Mouse (Mus musculus): ENCODE measurements around the gene Reep1. TPM values are rescaled to one million over a fixed set of nuclear protein-coding genes. Genes with fewer than 3 reads are reported as not detected.
A peak's percentile ranks its signal among the peaks of the same experiment; 100 is the strongest.

Gene Reep1
- polyA plus RNA-seq, 1 experiment from 2014 or later: 25.1 TPM

DNA sequence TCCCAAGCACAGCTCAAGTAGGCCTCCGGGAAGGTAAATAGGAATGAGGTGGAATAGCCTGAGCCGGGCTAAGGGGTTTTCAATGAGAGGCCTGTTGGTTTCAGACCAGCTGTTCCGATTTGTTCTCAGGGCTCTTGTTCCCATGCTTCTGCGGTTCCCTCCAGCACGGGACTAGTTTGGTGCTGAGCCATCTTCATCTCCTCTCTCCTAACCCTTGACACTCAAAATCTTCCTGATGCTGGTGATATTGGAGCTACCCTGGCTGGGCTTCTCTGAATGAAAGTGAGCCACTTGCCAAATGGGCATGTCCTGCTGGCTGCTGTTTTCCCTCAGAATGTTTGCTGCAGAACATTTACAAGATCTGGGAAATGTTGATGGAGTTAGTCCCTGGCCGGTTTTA is 84.4 kb downstream of the Reep1 start:
- Histone ChIP-seq H3K27ac (replicated peaks; ENCODE audit: low read depth, low read length) (no peak overlapping the region), H3K36me3 (replicated peaks; ENCODE audit: control insufficient read depth, insufficient read depth, low read depth, low read length) (no peaks in the 10 kb centered on the region), H3K4me2 (ENCODE audit: low read depth, low read length) (no peak overlapping the region), H3K9ac (replicated peaks; ENCODE audit: low read length) (no peak overlapping the region), H3K27me3 (ENCODE audit: control insufficient read depth, insufficient read depth, low read length) (no peaks in the 10 kb centered on the region), H3K9me3 (replicated peaks; ENCODE audit: control insufficient read depth, low read length) (no peaks in the 10 kb centered on the region), H3K4me1 (ENCODE audit: control insufficient read depth, insufficient read depth, low read length) (no peaks in the 10 kb centered on the region), H3K4me3 (ENCODE audit: low read depth, low read length) (no peak overlapping the region)
- ATAC-seq (replicated peaks; ENCODE audit: insufficient number of reproducible peaks, low FRiP score, low TSS enrichment, low read depth): no peak
- no peak for DNase-seq (ENCODE audit: low spot score)
- WGBS: 84% methylated on average over 6 of the region's 6 CpGs

DNA sequence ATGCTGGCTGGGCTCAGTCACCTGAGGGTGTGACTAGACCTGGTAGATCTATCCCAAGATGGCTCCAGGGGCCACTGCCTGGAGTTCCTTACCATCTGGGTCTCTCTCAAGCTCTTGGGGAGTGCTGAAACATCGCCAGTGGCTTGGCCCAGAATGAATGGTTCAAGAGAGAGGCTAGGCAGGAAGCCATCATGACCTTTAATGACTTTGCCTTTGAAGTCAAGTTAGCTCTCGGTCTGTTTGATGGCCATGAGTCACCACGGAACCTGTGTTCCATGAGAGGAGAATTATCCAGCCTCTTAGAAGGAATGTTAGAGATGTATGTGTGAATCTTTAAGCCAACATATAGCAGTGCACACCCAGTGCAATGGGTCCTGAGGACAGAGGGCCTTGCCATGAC is 92.0 kb downstream of the Reep1 start:
- ATAC-seq (replicated peaks; ENCODE audit: insufficient number of reproducible peaks, low FRiP score, low TSS enrichment, low read depth) (no peak), DNase-seq (ENCODE audit: low spot score) (no peak)
- Histone ChIP-seq H3K4me3 (ENCODE audit: low read depth, low read length) (no peak overlapping the region), H3K9me3 (replicated peaks; ENCODE audit: control insufficient read depth, low read length) (no peaks in the 10 kb centered on the region), H3K4me1 (ENCODE audit: control insufficient read depth, insufficient read depth, low read length) (no peaks in the 10 kb centered on the region), H3K4me2 (ENCODE audit: low read depth, low read length) (no peak overlapping the region), H3K27me3 (ENCODE audit: control insufficient read depth, insufficient read depth, low read length) (no peaks in the 10 kb centered on the region), H3K9ac (replicated peaks; ENCODE audit: low read length) (no peak overlapping the region), H3K27ac (replicated peaks; ENCODE audit: low read depth, low read length) (no peak overlapping the region), H3K36me3 (replicated peaks; ENCODE audit: control insufficient read depth, insufficient read depth, low read depth, low read length) (no peaks in the 10 kb centered on the region)
- WGBS: 67% methylated on average over 3 of the region's 3 CpGs

- Histone ChIP-seq H3K9me3 (replicated peaks; ENCODE audit: control insufficient read depth, low read length) (no peaks in the 10 kb centered on the region), H3K4me3 (ENCODE audit: low read depth, low read length) (no peak overlapping the region), H3K27ac (replicated peaks; ENCODE audit: low read depth, low read length) (no peak overlapping the region), H3K4me2 (ENCODE audit: low read depth, low read length) (no peak overlapping the region), H3K27me3 (ENCODE audit: control insufficient read depth, insufficient read depth, low read length) (no peaks in the 10 kb centered on the region), H3K9ac (replicated peaks; ENCODE audit: low read length) (no peak overlapping the region), H3K4me1 (ENCODE audit: control insufficient read depth, insufficient read depth, low read length) (no peaks in the 10 kb centered on the region), H3K36me3 (replicated peaks; ENCODE audit: control insufficient read depth, insufficient read depth, low read depth, low read length) (no peaks in the 10 kb centered on the region)
- DNase-seq (ENCODE audit: low spot score) (no peak), ATAC-seq (replicated peaks; ENCODE audit: insufficient number of reproducible peaks, low FRiP score, low TSS enrichment, low read depth) (no peak)
- WGBS: 58% methylated on average over 7 of the region's 7 CpGs
Observed at GRCm38 (mm10) chr6:71801011-71801713, 93.8 kb downstream of the Reep1 start.

- no peak overlapping the region for H3K9ac ChIP-seq (replicated peaks; ENCODE audit: low read length)
- H3K27ac ChIP-seq (replicated peaks; ENCODE audit: low read depth, low read length): no peak overlapping the region
- H3K4me3 ChIP-seq (ENCODE audit: low read depth, low read length): no peak overlapping the region
- no peak for ATAC-seq (replicated peaks; ENCODE audit: insufficient number of reproducible peaks, low FRiP score, low TSS enrichment, low read depth)
- no peak overlapping the region for H3K4me2 ChIP-seq (ENCODE audit: low read depth, low read length)
- H3K4me1 ChIP-seq (ENCODE audit: control insufficient read depth, insufficient read depth, low read length): no peaks in the 10 kb centered on the region
- no peaks in the 10 kb centered on the region for H3K9me3 ChIP-seq (replicated peaks; ENCODE audit: control insufficient read depth, low read length)
- WGBS: 83% methylated on average over 10 of the region's 10 CpGs
- DNase-seq (ENCODE audit: low spot score): no peak
- no peaks in the 10 kb centered on the region for H3K36me3 ChIP-seq (replicated peaks; ENCODE audit: control insufficient read depth, insufficient read depth, low read depth, low read length)
- H3K27me3 ChIP-seq (ENCODE audit: control insufficient read depth, insufficient read depth, low read length): no peaks in the 10 kb centered on the region
Observed at GRCm38 (mm10) chr6:71801714-71802094, 94.3 kb downstream of the Reep1 start.

GRCm38 (mm10) chr6:71803609-71804008 is 96.2 kb downstream of the Reep1 start:
- DNase-seq (ENCODE audit: low spot score): no peak
- no peak overlapping the region for H3K9ac ChIP-seq (replicated peaks; ENCODE audit: low read length)

DNA sequence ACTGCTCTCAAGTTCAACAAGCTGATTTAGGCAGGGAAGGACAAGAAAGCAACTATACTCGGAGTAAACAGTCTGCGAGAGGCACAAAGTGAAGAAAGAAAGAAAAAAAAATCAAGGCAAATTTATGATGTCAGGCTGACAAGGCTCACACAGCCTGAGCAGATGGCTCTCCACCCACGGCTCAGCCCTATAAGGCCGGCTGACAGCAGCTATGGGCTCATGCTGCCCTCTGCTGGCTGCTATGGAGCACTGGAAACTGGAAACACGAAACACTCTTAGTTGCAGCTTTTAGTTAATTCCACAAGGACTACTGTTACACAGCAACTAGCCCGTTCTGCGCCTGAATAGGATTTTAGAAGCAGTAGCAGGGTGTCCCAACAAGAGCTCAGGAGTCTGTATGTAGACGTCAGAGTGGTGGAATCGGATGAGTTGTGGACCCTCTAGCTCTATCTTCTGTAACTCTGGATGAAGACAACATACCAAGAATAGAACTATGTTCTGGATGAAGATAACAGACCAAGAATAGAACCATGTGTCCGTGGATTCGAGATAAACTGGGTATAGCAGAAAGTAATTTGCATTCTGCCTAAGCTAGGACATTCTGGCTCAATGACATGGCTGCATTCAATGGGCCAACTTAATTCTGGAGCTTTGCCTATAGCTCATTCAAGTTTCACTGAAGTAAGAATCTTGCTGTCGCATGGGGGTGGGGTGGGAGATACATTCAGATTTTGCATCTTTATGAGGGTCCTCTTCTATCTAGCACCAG is 96.9 kb downstream of the Reep1 start:
- H3K27ac ChIP-seq (replicated peaks; ENCODE audit: low read depth, low read length): no peak overlapping the region
- H3K36me3 ChIP-seq (replicated peaks; ENCODE audit: control insufficient read depth, insufficient read depth, low read depth, low read length): no peaks in the 10 kb centered on the region
- no peaks in the 10 kb centered on the region for H3K27me3 ChIP-seq (ENCODE audit: control insufficient read depth, insufficient read depth, low read length)
- H3K9ac ChIP-seq (replicated peaks; ENCODE audit: low read length): no peak overlapping the region
- no peaks in the 10 kb centered on the region for H3K4me1 ChIP-seq (ENCODE audit: control insufficient read depth, insufficient read depth, low read length)
- no peak overlapping the region for H3K4me3 ChIP-seq (ENCODE audit: low read depth, low read length)
- DNase-seq (ENCODE audit: low spot score) (peak; percentile 84), ATAC-seq (replicated peaks; ENCODE audit: insufficient number of reproducible peaks, low FRiP score, low TSS enrichment, low read depth) (peak; percentile 74)
- H3K4me2 ChIP-seq (ENCODE audit: low read depth, low read length): no peak overlapping the region
- 32% methylated on average over 12 of the region's 12 CpGs for WGBS
- no peaks in the 10 kb centered on the region for H3K9me3 ChIP-seq (replicated peaks; ENCODE audit: control insufficient read depth, low read length)

More at GRCm38 (mm10) chr6:71803609-71804008, 96.2 kb downstream of the Reep1 start:
- 87% methylated on average over 1 of the region's 1 CpGs for WGBS
- Histone ChIP-seq H3K36me3 (replicated peaks; ENCODE audit: control insufficient read depth, insufficient read depth, low read depth, low read length) (no peaks in the 10 kb centered on the region), H3K4me1 (ENCODE audit: control insufficient read depth, insufficient read depth, low read length) (no peaks in the 10 kb centered on the region), H3K4me2 (ENCODE audit: low read depth, low read length) (no peak overlapping the region), H3K4me3 (ENCODE audit: low read depth, low read length) (no peak overlapping the region), H3K27ac (replicated peaks; ENCODE audit: low read depth, low read length) (no peak overlapping the region), H3K9me3 (replicated peaks; ENCODE audit: control insufficient read depth, low read length) (no peaks in the 10 kb centered on the region), H3K27me3 (ENCODE audit: control insufficient read depth, insufficient read depth, low read length) (no peaks in the 10 kb centered on the region)
- no peak for ATAC-seq (replicated peaks; ENCODE audit: insufficient number of reproducible peaks, low FRiP score, low TSS enrichment, low read depth)

- DNase-seq (ENCODE audit: low spot score) (no peak), ATAC-seq (replicated peaks; ENCODE audit: insufficient number of reproducible peaks, low FRiP score, low TSS enrichment, low read depth) (no peak)
- 62% methylated on average over 1 of the region's 1 CpGs for WGBS
- no peaks in the 10 kb centered on the region for H3K27me3 ChIP-seq (ENCODE audit: control insufficient read depth, insufficient read depth, low read length)
- H3K4me2 ChIP-seq (ENCODE audit: low read depth, low read length): no peak overlapping the region
- no peak overlapping the region for H3K4me3 ChIP-seq (ENCODE audit: low read depth, low read length)
- H3K27ac ChIP-seq (replicated peaks; ENCODE audit: low read depth, low read length): no peak overlapping the region
- no peaks in the 10 kb centered on the region for H3K9me3 ChIP-seq (replicated peaks; ENCODE audit: control insufficient read depth, low read length)
- no peaks in the 10 kb centered on the region for H3K4me1 ChIP-seq (ENCODE audit: control insufficient read depth, insufficient read depth, low read length)
- H3K9ac ChIP-seq (replicated peaks; ENCODE audit: low read length): no peak overlapping the region
- no peaks in the 10 kb centered on the region for H3K36me3 ChIP-seq (replicated peaks; ENCODE audit: control insufficient read depth, insufficient read depth, low read depth, low read length)
Observed at GRCm38 (mm10) chr6:71806713-71807112, 99.4 kb downstream of the Reep1 start.

DNA sequence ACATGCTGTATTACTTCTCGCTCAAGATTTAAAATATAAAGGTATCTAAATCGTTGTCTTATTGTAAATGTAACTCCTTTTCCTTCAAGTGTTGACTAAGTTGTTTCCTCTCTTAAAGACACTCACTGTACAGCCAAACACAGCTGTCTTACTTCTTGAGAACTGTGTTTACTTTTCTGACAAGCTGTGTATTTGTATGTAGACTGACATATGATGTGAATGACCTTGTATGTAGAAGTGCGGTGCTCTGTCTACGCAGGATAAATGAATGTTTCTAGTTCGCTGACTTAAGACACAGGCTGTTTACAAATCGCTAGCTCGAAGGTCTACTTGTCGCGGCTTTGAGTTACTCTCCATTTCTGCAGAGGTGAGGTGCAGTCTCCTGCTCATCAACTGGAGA is 102.5 kb downstream of the Reep1 start:
- no peak for ATAC-seq (replicated peaks; ENCODE audit: insufficient number of reproducible peaks, low FRiP score, low TSS enrichment, low read depth)
- H3K4me3 ChIP-seq (ENCODE audit: low read depth, low read length): no peak overlapping the region
- H3K9me3 ChIP-seq (replicated peaks; ENCODE audit: control insufficient read depth, low read length): no peaks in the 10 kb centered on the region
- no peak overlapping the region for H3K27ac ChIP-seq (replicated peaks; ENCODE audit: low read depth, low read length)
- H3K4me2 ChIP-seq (ENCODE audit: low read depth, low read length): no peak overlapping the region
- no peak overlapping the region for H3K9ac ChIP-seq (replicated peaks; ENCODE audit: low read length)
- WGBS: 93% methylated on average over 9 of the region's 9 CpGs
- DNase-seq (ENCODE audit: low spot score): no peak
- H3K4me1 ChIP-seq (ENCODE audit: control insufficient read depth, insufficient read depth, low read length): no peaks in the 10 kb centered on the region
- no peaks in the 10 kb centered on the region for H3K27me3 ChIP-seq (ENCODE audit: control insufficient read depth, insufficient read depth, low read length)
- no peaks in the 10 kb centered on the region for H3K36me3 ChIP-seq (replicated peaks; ENCODE audit: control insufficient read depth, insufficient read depth, low read depth, low read length)

All from embryonic facial prominence, embryonic 11.5 days (tissue).